Mouse (Mus musculus): Measurements from ENCODE around the gene Lmna. TPM values are rescaled to one million over a fixed set of nuclear protein-coding genes. Genes with fewer than 3 reads are reported as not detected.

Gene Lmna
- total RNA-seq, 2 experiments from 2014 or later: 109 to 141 TPM

- DNase-seq: no peak
These were observed 36.7 kb downstream of the Lmna start for GRCm38 (mm10) chr3:88473020-88473419.

GRCm38 (mm10) chr3:88470943-88471479, 38.7 kb downstream of the Lmna start:
- no peak for DNase-seq

GRCm38 (mm10) chr3:88469466-88469865, 40.3 kb downstream of the Lmna start:
- DNase-seq: no peak

- DNase-seq: peak; percentile 92
These were observed 42.5 kb downstream of the Lmna start for GRCm38 (mm10) chr3:88467116-88467824.

GRCm38 (mm10) chr3:88465127-88465526, 44.6 kb downstream of the Lmna start:
- no peak for DNase-seq

GRCm38 (mm10) chr3:88464425-88464824, 45.3 kb downstream of the Lmna start:
- DNase-seq: no peak

- DNase-seq: no peak
These were observed 48.6 kb downstream of the Lmna start, which contains the start of gene Sema4a for GRCm38 (mm10) chr3:88460983-88461696. Sema4a (minus strand) TSS chr3:88461182.

- no peak for DNase-seq
These were observed 49.7 kb downstream of the Lmna start for GRCm38 (mm10) chr3:88460029-88460428.

GRCm38 (mm10) chr3:88458778-88459219, 51.0 kb downstream of the Lmna start:
- no peak for DNase-seq

- DNase-seq: no peak
These were observed 52.8 kb downstream of the Lmna start for GRCm38 (mm10) chr3:88456746-88457532.

GRCm38 (mm10) chr3:88456313-88456712, 53.4 kb downstream of the Lmna start:
- no peak for DNase-seq

- DNase-seq: no peak
These were observed 54.0 kb downstream of the Lmna start for GRCm38 (mm10) chr3:88455588-88456264.

GRCm38 (mm10) chr3:88454762-88455587, 54.8 kb downstream of the Lmna start:
- DNase-seq: no peak

- no peak for DNase-seq
These were observed 55.8 kb downstream of the Lmna start for GRCm38 (mm10) chr3:88453986-88454385.

GRCm38 (mm10) chr3:88453369-88453768, 56.4 kb downstream of the Lmna start:
- no peak for DNase-seq

- DNase-seq: no peak
These were observed 57.0 kb downstream of the Lmna start for GRCm38 (mm10) chr3:88452716-88453115.

GRCm38 (mm10) chr3:88452246-88452645, 57.5 kb downstream of the Lmna start:
- no peak for DNase-seq

- no peak for DNase-seq
These were observed 59.2 kb downstream of the Lmna start for GRCm38 (mm10) chr3:88450379-88451131.

GRCm38 (mm10) chr3:88449395-88450023, 60.2 kb downstream of the Lmna start:
- peak; percentile 67 to 69 for DNase-seq

GRCm38 (mm10) chr3:88448443-88448842, 61.3 kb downstream of the Lmna start:
- DNase-seq: no peak

Data from adrenal gland, postnatal 36 days (tissue).